Comparison of ENCODE assay signal across 10 mouse cellular contexts in genomic region chr12:102422065-102422464, GRCm38 (mm10). TPM values are rescaled to one million over a fixed set of nuclear protein-coding genes. Genes with fewer than 3 reads are reported as not detected.
DNase-seq lines count a peak whose midpoint lies in the region; ATAC-seq and TF ChIP-seq lines count a peak whose summit lies in the region.
"Had no signal": no experiment of that assay in that cellular context is flagged by ENCODE, and none has a peak within 500 bp of the region (broad histone marks: within the 10 kb centered on the region; RNA-seq: fewer than 3 reads in every experiment).

No protein-coding gene starts in this region.

- H3K4me2 ChIP-seq in heart, embryonic 16.5 days (ENCODE audit: low read depth, low read length): no peak overlapping the region; the same call in 1 of the 2 replicates
- H3K4me2 ChIP-seq in lung, postnatal 0 days (replicated peaks; ENCODE audit: low read depth, low read length): no peak overlapping the region
- no peak overlapping the region for H3K4me2 ChIP-seq in midbrain, embryonic 15.5 days
- H3K4me2 ChIP-seq: embryonic facial prominence, embryonic 12.5 days; limb, embryonic 12.5 days had no signal

- H3K9ac ChIP-seq in heart, embryonic 16.5 days (ENCODE audit: low read length): no peak overlapping the region
- H3K9ac ChIP-seq in lung, postnatal 0 days (replicated peaks; ENCODE audit: low read depth): no peak overlapping the region
- H3K9ac ChIP-seq in midbrain, embryonic 15.5 days: no peak overlapping the region
- H3K9ac ChIP-seq: embryonic facial prominence, embryonic 12.5 days; limb, embryonic 12.5 days had no signal

- no peaks in the 10 kb centered on the region for H3K27me3 ChIP-seq in heart, embryonic 16.5 days (ENCODE audit: control insufficient read depth, insufficient read depth, low read length)
- H3K27me3 ChIP-seq in lung, postnatal 0 days (replicated peaks; ENCODE audit: insufficient read depth, low read length): no peaks in the 10 kb centered on the region
- H3K27me3 ChIP-seq in midbrain, embryonic 15.5 days (replicated peaks): no peaks in the 10 kb centered on the region
- H3K27me3 ChIP-seq: embryonic facial prominence, embryonic 12.5 days; limb, embryonic 12.5 days had no signal

- H3K4me3 ChIP-seq in heart, embryonic 16.5 days (ENCODE audit: low read length): no peak overlapping the region
- no peak overlapping the region for H3K4me3 ChIP-seq in lung, postnatal 0 days (ENCODE audit: low read depth, low read length)
- no peak overlapping the region for H3K4me3 ChIP-seq in midbrain, embryonic 15.5 days
- H3K4me3 ChIP-seq: embryonic facial prominence, embryonic 12.5 days; limb, embryonic 12.5 days had no signal

- peaks cover 3% of the 10 kb centered on the region; the same call in 1 of the 2 replicates for H3K9me3 ChIP-seq in heart, embryonic 16.5 days (replicated peaks; ENCODE audit: control insufficient read depth, low read length)
- no peaks in the 10 kb centered on the region for H3K9me3 ChIP-seq in lung, postnatal 0 days (ENCODE audit: low read length)
- H3K9me3 ChIP-seq in midbrain, embryonic 15.5 days: no peaks in the 10 kb centered on the region

- no peak for TF ChIP-seq CTCF in lung, postnatal 0 days (IDR thresholded peaks at IDR 0.05)

- peak overlapping the region; percentile 76 for H3K27ac ChIP-seq in heart, embryonic 16.5 days (ENCODE audit: low read length)
- peak overlapping the region; percentile 59; the same call in 1 of the 2 replicates for H3K27ac ChIP-seq in lung, postnatal 0 days (ENCODE audit: low read length)
- no peak overlapping the region for H3K27ac ChIP-seq in midbrain, embryonic 15.5 days
- H3K27ac ChIP-seq: embryonic facial prominence, embryonic 12.5 days; limb, embryonic 12.5 days had no signal

- H3K36me3 ChIP-seq in heart, embryonic 16.5 days (ENCODE audit: control insufficient read depth, insufficient read depth): peaks cover 8% of the 10 kb centered on the region; the same call in 1 of the 2 replicates
- no peaks in the 10 kb centered on the region for H3K36me3 ChIP-seq in lung, postnatal 0 days (ENCODE audit: insufficient read depth, low read length)
- H3K36me3 ChIP-seq in midbrain, embryonic 15.5 days (replicated peaks): peaks cover 5% of the 10 kb centered on the region

- ATAC-seq in heart, embryonic 16.5 days (replicated peaks; ENCODE audit: extremely low read depth, insufficient read depth, low FRiP score): peak; percentile 75
- peak; percentile 94 for ATAC-seq in lung, postnatal 0 days
- no peak for ATAC-seq in midbrain, embryonic 15.5 days (replicated peaks)

- peak; percentile 24 to 26 for DNase-seq in cerebellum, postnatal 36 days
- no peak for DNase-seq in cerebellum, adult 9-10 months
- DNase-seq in adipocyte (ENCODE audit: low spot score): peak; percentile 73
- DNase-seq in lung, postnatal 0 days (ENCODE audit: low spot score): peak; percentile 93
- DNase-seq in ovary, postnatal 36 days (ENCODE audit: low spot score): no peak
- no peak for DNase-seq in spleen, postnatal 14 days (ENCODE audit: low spot score in 2 of 2)

- TF ChIP-seq EP300 in lung, postnatal 0 days (IDR thresholded peaks at IDR 0.05): peak; percentile 73; the same call in 1 of the 2 replicates

- 24% methylated on average over 6 of the region's 6 CpGs for WGBS in heart, embryonic 16.5 days
- WGBS in lung, postnatal 0 days: 57% methylated on average over 6 of the region's 6 CpGs
- 81% methylated on average over 6 of the region's 6 CpGs for WGBS in midbrain, embryonic 15.5 days

- H3K4me1 ChIP-seq in heart, embryonic 16.5 days (ENCODE audit: control insufficient read depth, insufficient read depth, low read length): peaks cover 45% of the 10 kb centered on the region
- peaks cover 11% of the 10 kb centered on the region; the same call in 1 of the 2 replicates for H3K4me1 ChIP-seq in lung, postnatal 0 days (ENCODE audit: insufficient read depth, low read depth, low read length)
- peaks cover 5% of the 10 kb centered on the region; the same call in 1 of the 2 replicates for H3K4me1 ChIP-seq in midbrain, embryonic 15.5 days
- H3K4me1 ChIP-seq: limb, embryonic 12.5 days had no signal

RNA-seq across cellular contexts. Expression of gene Lgmn, which starts 17.5 kb away (rescaled TPM):
- 105 and 107 TPM in 2 replicates for polyA plus RNA-seq in heart, embryonic 16.5 days (2015; fragmentation: Nextera tagmentation; extraction: Ambion mirVana)
- 174 and 198 TPM in 2 replicates for polyA plus RNA-seq in lung, postnatal 0 days (2015; fragmentation: Nextera tagmentation; extraction: Ambion mirVana)
- polyA plus RNA-seq in midbrain, embryonic 15.5 days (2015; fragmentation: Nextera tagmentation; extraction: Ambion mirVana): 87.7 and 89.9 TPM in 2 replicates

RNA-seq across cellular contexts. Expression of gene Golga5, which starts 46.9 kb away (rescaled TPM):
- 24.2 and 26.7 TPM in 2 replicates for polyA plus RNA-seq in heart, embryonic 16.5 days (2015; fragmentation: Nextera tagmentation; extraction: Ambion mirVana)
- polyA plus RNA-seq in lung, postnatal 0 days (2015; fragmentation: Nextera tagmentation; extraction: Ambion mirVana): 27.5 and 29.8 TPM in 2 replicates
- 25.5 and 31.0 TPM in 2 replicates for polyA plus RNA-seq in midbrain, embryonic 15.5 days (2015; fragmentation: Nextera tagmentation; extraction: Ambion mirVana)

Comparison
In these comparisons a context has a peak if more than half of its experiments do, and no peak if none do; other contexts are left out.
1. DNase-seq: peak in cerebellum, postnatal 36 days (2 of 2), adipocyte (single experiment) and lung, postnatal 0 days (single experiment); none in cerebellum, adult 9-10 months (single experiment), ovary, postnatal 36 days (single experiment) and spleen, postnatal 14 days (0 of 2).